Mouse (Mus musculus) lung, embryonic 15.5 days (tissue): ENCODE data around the gene Shisa4. TPM values are rescaled to one million over a fixed set of nuclear protein-coding genes. Genes with fewer than 3 reads are reported as not detected.
A peak's percentile ranks its signal among the peaks of the same experiment; 100 is the strongest.

Experiments
- ATAC-seq: fragments of 200-750 bp; cut with Nextera tagmentation; 2 replicates; pipeline ENCODE4 v1.8.0; 2017; ENCODE audit warnings: moderate number of reproducible peaks, borderline replicate concordance; ENCODE audit not compliant: low FRiP score, low TSS enrichment; ENCODE audit errors: extremely low read depth
- H3K27ac ChIP-seq: fragments of 300-500 bp; sonication (generic); 2 replicates; pipeline ENCODE4 v1.5.1; 2015; ENCODE audit warnings: moderate library complexity, mild to moderate bottlenecking, inconsistent platforms
- H3K27me3 ChIP-seq: fragments of 300-500 bp; sonication (generic); 2 replicates; pipeline ENCODE4 v1.6.1; 2015; ENCODE audit warnings: inconsistent platforms
- H3K36me3 ChIP-seq: fragments of 300-500 bp; sonication (generic); 2 replicates; pipeline ENCODE4 v1.6.1; 2015; ENCODE audit warnings: inconsistent platforms
- H3K4me1 ChIP-seq: fragments of 300-500 bp; sonication (generic); 2 replicates; pipeline ENCODE4 v1.6.1; 2015; ENCODE audit warnings: inconsistent platforms
- H3K4me2 ChIP-seq: fragments of 300-500 bp; sonication (generic); 2 replicates; pipeline ENCODE4 v1.6.1; 2015; ENCODE audit warnings: inconsistent platforms, mild to moderate bottlenecking, moderate library complexity
- H3K4me3 ChIP-seq: fragments of 300-500 bp; sonication (generic); 2 replicates; pipeline ENCODE4 v1.5.1; 2015; ENCODE audit warnings: mild to moderate bottlenecking, inconsistent platforms
- H3K9ac ChIP-seq: fragments of 300-500 bp; sonication (generic); 2 replicates; pipeline ENCODE4 v1.6.1; 2015; ENCODE audit warnings: inconsistent platforms
- H3K9me3 ChIP-seq: fragments of 300-500 bp; sonication (generic); 2 replicates; pipeline ENCODE4 v1.6.1; 2016; ENCODE audit warnings: inconsistent platforms
- WGBS: fragments of 180-500 bp; shearing (Covaris S2); methylation state at CpG from one replicate; pipeline ENCODE4 v1.1.7; 2015; 5-methylcytosine and 5-hydroxymethylcytosine counted together
- polyA plus RNA-seq: library from polyadenylated mRNA; unstranded; fragments of >200 nt; fragmentation: Nextera tagmentation; extraction: Ambion mirVana; gene quantifications from 2 replicates; pipeline ENCODE4 v1.2.1, GENCODE M21; 2015

Shisa4 gene
- polyA plus RNA-seq, 1 experiment from 2014 or later = 35.2 TPM

- H3K9ac ChIP-seq = no peak overlapping the region
- no peak for ATAC-seq
- no peak overlapping the region for H3K4me3 ChIP-seq
- no peaks in the 10 kb centered on the region for H3K36me3 ChIP-seq
- no peaks in the 10 kb centered on the region for H3K27me3 ChIP-seq
- H3K4me2 ChIP-seq = no peak overlapping the region
- H3K9me3 ChIP-seq = no peaks in the 10 kb centered on the region
- H3K27ac ChIP-seq = no peak overlapping the region
- H3K4me1 ChIP-seq = 0 out of 2 replicates have a peak, but pooled peaks cover 3% of the 10 kb centered on the region
Observed at GRCm38 (mm10) chr1:135362115-135362514, 12.9 kb downstream of the Shisa4 start.

- Histone ChIP-seq H3K9ac (no peak overlapping the region), H3K27ac (no peak overlapping the region), H3K9me3 (no peaks in the 10 kb centered on the region), H3K4me2 (no peak overlapping the region), H3K36me3 (no peaks in the 10 kb centered on the region), H3K4me1 (0 out of 2 replicates have a peak, but pooled peaks cover 3% of the 10 kb centered on the region), H3K27me3 (no peaks in the 10 kb centered on the region), H3K4me3 (no peak overlapping the region)
- 78% methylated on average over 4 of the region's 4 CpGs for WGBS
- no peak for ATAC-seq
Observed at GRCm38 (mm10) chr1:135361491-135361890, 13.5 kb downstream of the Shisa4 start.

GRCm38 (mm10) chr1:135359071-135359470, 16.0 kb downstream of the Shisa4 start:
- H3K27ac ChIP-seq = peak overlapping the region; percentile 44; the same call in 1 of the 2 replicates

GRCm38 (mm10) chr1:135351953-135352352, 23.1 kb downstream of the Shisa4 start:
- Histone ChIP-seq H3K27ac (no peak overlapping the region), H3K9me3 (no peaks in the 10 kb centered on the region), H3K4me1 (peaks cover 14% of the 10 kb centered on the region), H3K36me3 (no peaks in the 10 kb centered on the region), H3K27me3 (no peaks in the 10 kb centered on the region), H3K4me2 (no peak overlapping the region), H3K9ac (no peak overlapping the region), H3K4me3 (no peak overlapping the region)
- no peak for ATAC-seq
- 73% methylated on average over 3 of the region's 3 CpGs for WGBS

More at GRCm38 (mm10) chr1:135359071-135359470, 16.0 kb downstream of the Shisa4 start:
- Histone ChIP-seq H3K4me2 (no peak overlapping the region), H3K27me3 (no peaks in the 10 kb centered on the region), H3K4me1 (0 out of 2 replicates have a peak, but pooled peaks cover 3% of the 10 kb centered on the region), H3K4me3 (no peak overlapping the region), H3K9ac (no peak overlapping the region), H3K36me3 (no peaks in the 10 kb centered on the region), H3K9me3 (no peaks in the 10 kb centered on the region)
- ATAC-seq = peak; percentile 69
- WGBS = 5% methylated on average over 2 of the region's 2 CpGs

GRCm38 (mm10) chr1:135347498-135348169, 27.4 kb downstream of the Shisa4 start:
- Histone ChIP-seq H3K36me3 (no peaks in the 10 kb centered on the region), H3K27me3 (no peaks in the 10 kb centered on the region), H3K4me1 (peaks cover 17% of the 10 kb centered on the region), H3K27ac (peak overlapping the region; percentile 82), H3K9ac (no peak overlapping the region), H3K4me2 (no peak overlapping the region; the same call in 1 of the 2 replicates), H3K9me3 (no peaks in the 10 kb centered on the region), H3K4me3 (no peak overlapping the region)
- WGBS = 32% methylated on average over 4 of the region's 4 CpGs
- peak; percentile 59 for ATAC-seq

- Histone ChIP-seq H3K4me3 (no peak overlapping the region), H3K9me3 (no peaks in the 10 kb centered on the region), H3K27me3 (no peaks in the 10 kb centered on the region), H3K9ac (no peak overlapping the region), H3K36me3 (no peaks in the 10 kb centered on the region), H3K27ac (peak overlapping the region; percentile 82), H3K4me2 (no peak overlapping the region), H3K4me1 (peaks cover 17% of the 10 kb centered on the region)
- no peak for ATAC-seq
- 47% methylated on average over 3 of the region's 3 CpGs for WGBS
Observed at GRCm38 (mm10) chr1:135346891-135347290, 28.1 kb downstream of the Shisa4 start.

GRCm38 (mm10) chr1:135344026-135344425, 31.0 kb downstream of the Shisa4 start:
- Histone ChIP-seq H3K4me2 (no peak overlapping the region), H3K4me3 (no peak overlapping the region), H3K36me3 (no peaks in the 10 kb centered on the region), H3K9ac (no peak overlapping the region), H3K9me3 (no peaks in the 10 kb centered on the region), H3K27me3 (no peaks in the 10 kb centered on the region), H3K27ac (no peak overlapping the region), H3K4me1 (peaks cover 17% of the 10 kb centered on the region)
- ATAC-seq = no peak
- 51% methylated on average over 4 of the region's 4 CpGs for WGBS

GRCm38 (mm10) chr1:135341947-135342346, 33.1 kb downstream of the Shisa4 start:
- no peak overlapping the region for H3K27ac ChIP-seq
- no peak overlapping the region for H3K9ac ChIP-seq
- no peak for ATAC-seq
- H3K9me3 ChIP-seq = no peaks in the 10 kb centered on the region
- 46% methylated on average over 8 of the region's 8 CpGs for WGBS
- H3K4me1 ChIP-seq = peaks cover 3% of the 10 kb centered on the region
- H3K27me3 ChIP-seq = no peaks in the 10 kb centered on the region
- H3K4me3 ChIP-seq = no peak overlapping the region
- no peaks in the 10 kb centered on the region for H3K36me3 ChIP-seq
- H3K4me2 ChIP-seq = no peak overlapping the region

- Histone ChIP-seq H3K27ac (no peak overlapping the region), H3K4me2 (no peak overlapping the region), H3K4me3 (no peak overlapping the region), H3K36me3 (no peaks in the 10 kb centered on the region), H3K9me3 (no peaks in the 10 kb centered on the region), H3K9ac (no peak overlapping the region), H3K27me3 (no peaks in the 10 kb centered on the region), H3K4me1 (no peaks in the 10 kb centered on the region)
- ATAC-seq = no peak
- WGBS = 62% methylated on average over 6 of the region's 6 CpGs
Observed at GRCm38 (mm10) chr1:135330578-135330977, 44.5 kb downstream of the Shisa4 start.

- ATAC-seq = no peak
- 0 out of 2 replicates have a peak, but pooled peaks cover 3% of the 10 kb centered on the region for H3K27me3 ChIP-seq
- H3K9me3 ChIP-seq = no peaks in the 10 kb centered on the region
- H3K4me2 ChIP-seq = no peak overlapping the region
- WGBS = 51% methylated on average over 5 of the region's 5 CpGs
- no peak overlapping the region for H3K4me3 ChIP-seq
- no peaks in the 10 kb centered on the region for H3K36me3 ChIP-seq
- H3K4me1 ChIP-seq = peaks cover 5% of the 10 kb centered on the region; the same call in 1 of the 2 replicates
- H3K9ac ChIP-seq = no peak overlapping the region
- H3K27ac ChIP-seq = no peak overlapping the region
Observed at GRCm38 (mm10) chr1:135328368-135328767, 46.7 kb downstream of the Shisa4 start.

- H3K27me3 ChIP-seq = 0 out of 2 replicates have a peak, but pooled peaks cover 4% of the 10 kb centered on the region
- peaks cover 5% of the 10 kb centered on the region; the same call in 1 of the 2 replicates for H3K4me1 ChIP-seq
- no peak overlapping the region for H3K27ac ChIP-seq
- no peaks in the 10 kb centered on the region for H3K9me3 ChIP-seq
- H3K4me3 ChIP-seq = 0 out of 2 replicates have a peak overlapping the region, but pooled peaks have one; percentile 25
- WGBS = 73% methylated on average over 2 of the region's 2 CpGs
- H3K36me3 ChIP-seq = no peaks in the 10 kb centered on the region
- no peak for ATAC-seq
- no peak overlapping the region; the same call in 1 of the 2 replicates for H3K9ac ChIP-seq
- H3K4me2 ChIP-seq = peak overlapping the region; percentile 12; the same call in 1 of the 2 replicates
Observed at GRCm38 (mm10) chr1:135325934-135326333, 49.1 kb downstream of the Shisa4 start.

- Histone ChIP-seq H3K27me3 (0 out of 2 replicates have a peak, but pooled peaks cover 4% of the 10 kb centered on the region), H3K9me3 (no peaks in the 10 kb centered on the region), H3K9ac (peak within 1 kb of the TSS; percentile 10; the same call in 1 of the 2 replicates), H3K27ac (peak within 1 kb of the TSS; percentile 76), H3K4me2 (peak within 1 kb of the TSS; percentile 48), H3K36me3 (no peaks in the 10 kb centered on the region), H3K4me1 (peaks cover 5% of the 10 kb centered on the region; the same call in 1 of the 2 replicates), H3K4me3 (peak within 1 kb of the TSS; percentile 25)
- 9% methylated on average over 8 of the region's 8 CpGs for WGBS
- peak; percentile 89 for ATAC-seq
Observed at GRCm38 (mm10) chr1:135324571-135324970, 50.5 kb downstream of the Shisa4 start, which contains the start of gene Lmod1. TSS of gene Lmod1 (plus strand) at chr1:135324807.
